Mouse (Mus musculus) midbrain, embryonic 12.5 days (tissue): ENCODE results near the gene Atg14. TPM values are rescaled to one million over a fixed set of nuclear protein-coding genes. Genes with fewer than 3 reads are reported as not detected.

Experiments
- ATAC-seq: fragments of 200-750 bp; cut with Nextera tagmentation; 2 replicates; pipeline ENCODE4 v1.8.0; 2017; ENCODE audit warnings: low read depth, moderate TSS enrichment, moderate library complexity; ENCODE audit not compliant: low FRiP score
- H3K27ac ChIP-seq: fragments of 300-500 bp; sonication (generic); replicated peaks from 2 replicates; pipeline ENCODE4 v1.5.1; 2016; ENCODE audit warnings: mild to moderate bottlenecking
- H3K27me3 ChIP-seq: fragments of 300-500 bp; sonication (generic); 2 replicates; pipeline ENCODE4 v1.6.1; 2016; ENCODE audit warnings: mild to moderate bottlenecking
- H3K36me3 ChIP-seq: fragments of 300-500 bp; sonication (generic); 2 replicates; pipeline ENCODE4 v1.6.1; 2016
- H3K4me1 ChIP-seq: fragments of 300-500 bp; sonication (generic); 2 replicates; pipeline ENCODE4 v1.6.1; 2016
- H3K4me2 ChIP-seq: fragments of 300-500 bp; sonication (generic); replicated peaks from 2 replicates; pipeline ENCODE4 v1.6.1; 2016; ENCODE audit warnings: mild to moderate bottlenecking, moderate library complexity
- H3K4me3 ChIP-seq: fragments of 300-500 bp; sonication (generic); 2 replicates; pipeline ENCODE4 v1.5.1; 2016; ENCODE audit warnings: mild to moderate bottlenecking
- H3K9ac ChIP-seq: fragments of 300-500 bp; sonication (generic); replicated peaks from 2 replicates; pipeline ENCODE4 v1.6.1; 2016; ENCODE audit warnings: mild to moderate bottlenecking, moderate library complexity
- H3K9me3 ChIP-seq: fragments of 300-500 bp; sonication (generic); 2 replicates; pipeline ENCODE4 v1.6.1; 2016; ENCODE audit warnings: mild to moderate bottlenecking
- WGBS: fragments of 180-500 bp; shearing (Covaris S2); methylation state at CpG from one replicate; pipeline ENCODE4 v1.1.7; 2016; 5-methylcytosine and 5-hydroxymethylcytosine counted together
- polyA plus RNA-seq: library from polyadenylated mRNA; unstranded; fragments of >200 nt; fragmentation: Nextera tagmentation; extraction: Ambion mirVana; gene quantifications from 2 replicates; pipeline ENCODE4 v1.2.1, GENCODE M21; 2016

The Atg14 gene
- polyA plus RNA-seq, 1 experiment from 2014 or later: 22.7 TPM

DNA sequence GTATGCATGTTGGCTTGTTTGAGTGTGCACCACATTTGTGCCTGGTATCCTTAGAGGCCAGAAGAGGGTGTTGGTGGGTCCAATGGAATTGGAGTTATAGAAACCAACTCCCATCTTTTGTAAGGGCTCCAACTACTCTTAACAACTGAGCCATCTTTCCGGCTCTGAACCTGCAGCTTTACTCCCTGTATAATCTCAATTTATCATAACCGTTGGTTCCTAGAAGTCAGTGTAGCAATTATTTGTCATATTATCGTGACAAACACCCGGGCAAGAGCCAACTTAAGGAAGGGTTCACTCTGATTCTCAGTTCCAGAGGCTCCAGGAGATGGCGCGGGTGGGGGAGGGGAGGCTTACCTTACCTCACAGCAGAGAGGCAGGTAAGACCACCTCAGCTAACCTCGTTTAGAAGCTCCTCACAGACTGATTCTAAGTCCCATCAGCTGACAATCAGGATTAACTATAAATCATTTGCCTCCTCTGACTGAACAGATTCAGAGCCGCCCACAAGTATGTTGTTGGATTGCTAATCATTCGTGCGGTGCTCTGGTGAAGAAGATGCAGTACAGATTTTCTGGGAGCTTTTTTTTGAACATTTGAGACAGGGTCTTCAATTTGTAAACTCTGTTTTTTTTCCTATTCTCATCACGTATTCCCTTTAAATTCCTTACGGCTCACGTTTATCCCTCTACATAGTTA, 49.5 kb downstream of the Atg14 start:
- ATAC-seq: no peak
- 85% methylated on average over 13 of the region's 13 CpGs for WGBS

DNA sequence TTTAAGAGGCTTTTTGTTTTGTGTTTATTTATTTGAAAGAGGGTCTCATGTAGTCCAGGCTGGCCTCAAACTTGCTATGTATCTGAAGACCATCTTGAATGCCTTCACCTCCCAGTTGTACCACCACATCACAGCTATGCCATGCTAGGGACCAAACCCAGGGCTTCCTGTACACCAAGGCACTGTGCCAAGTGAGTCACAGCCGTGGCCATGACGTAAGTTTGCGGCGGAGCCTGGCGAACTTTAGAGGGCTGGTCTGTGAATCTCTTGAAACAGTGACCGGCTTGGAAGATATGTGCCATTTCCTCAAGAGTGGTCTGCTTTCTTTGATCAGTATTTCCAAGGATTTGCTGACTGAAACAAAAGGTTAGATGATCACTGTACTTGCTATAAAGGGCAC, 51.8 kb downstream of the Atg14 start:
- no peak overlapping the region for H3K9ac ChIP-seq
- H3K9me3 ChIP-seq: no peaks in the 10 kb centered on the region
- no peak overlapping the region for H3K4me2 ChIP-seq
- H3K4me1 ChIP-seq: no peaks in the 10 kb centered on the region
- H3K27ac ChIP-seq: no peak overlapping the region
- 92% methylated on average over 6 of the region's 6 CpGs for WGBS
- no peak overlapping the region for H3K4me3 ChIP-seq
- ATAC-seq: no peak
- no peaks in the 10 kb centered on the region for H3K36me3 ChIP-seq
- H3K27me3 ChIP-seq: no peaks in the 10 kb centered on the region

More for the DNA sequence above, 49.5 kb downstream of the Atg14 start:
- Histone ChIP-seq H3K27ac (no peak overlapping the region), H3K9ac (no peak overlapping the region), H3K4me1 (no peaks in the 10 kb centered on the region), H3K9me3 (no peaks in the 10 kb centered on the region), H3K4me3 (no peak overlapping the region), H3K4me2 (no peak overlapping the region), H3K36me3 (no peaks in the 10 kb centered on the region), H3K27me3 (no peaks in the 10 kb centered on the region)

DNA sequence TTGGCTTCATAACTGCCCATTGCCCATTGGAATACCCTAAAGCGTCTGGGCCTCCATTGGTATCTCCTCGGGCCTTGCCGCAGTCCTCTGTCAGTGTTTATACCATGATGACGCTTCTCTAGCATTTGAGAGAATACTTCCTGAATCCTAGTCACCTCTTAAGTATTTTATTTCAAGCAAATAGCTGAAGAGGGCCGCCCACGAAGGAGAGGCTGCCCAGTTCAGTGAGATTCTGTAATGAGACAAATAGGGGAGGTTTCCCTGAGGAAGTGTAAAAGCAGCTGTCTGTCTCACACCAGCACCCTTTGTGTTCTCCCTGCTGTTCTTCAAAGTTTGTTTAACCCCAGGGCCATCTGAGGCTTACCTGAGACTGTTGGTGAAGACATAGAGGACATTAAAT, 53.7 kb downstream of the Atg14 start:
- Histone ChIP-seq H3K27ac (no peak overlapping the region), H3K27me3 (no peaks in the 10 kb centered on the region), H3K9ac (no peak overlapping the region), H3K9me3 (no peaks in the 10 kb centered on the region), H3K4me1 (no peaks in the 10 kb centered on the region), H3K36me3 (no peaks in the 10 kb centered on the region), H3K4me3 (no peak overlapping the region), H3K4me2 (no peak overlapping the region)
- 92% methylated on average over 6 of the region's 6 CpGs for WGBS
- ATAC-seq: no peak

DNA sequence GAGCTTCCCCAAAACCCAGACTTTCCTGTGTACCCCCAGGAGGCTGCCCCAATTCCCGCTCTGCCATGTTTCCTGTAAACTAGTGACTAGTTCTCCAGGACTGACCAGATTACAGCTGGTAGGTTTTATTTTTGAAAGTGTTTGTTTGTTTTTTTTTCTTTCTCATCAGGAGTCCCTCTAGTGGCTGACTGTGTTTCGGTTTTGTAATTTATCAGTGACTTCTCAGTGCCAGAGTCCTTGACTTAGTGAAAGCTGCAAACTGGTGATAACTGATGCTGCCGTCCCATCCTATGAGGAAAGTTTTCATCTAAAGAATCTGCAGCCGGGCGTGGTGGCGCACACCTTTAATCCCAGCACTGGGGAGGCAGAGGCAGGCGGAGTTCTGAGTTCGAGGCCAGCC, 54.8 kb downstream of the Atg14 start:
- Histone ChIP-seq H3K4me2 (no peak overlapping the region), H3K4me3 (no peak overlapping the region), H3K27ac (no peak overlapping the region), H3K27me3 (no peaks in the 10 kb centered on the region), H3K9me3 (no peaks in the 10 kb centered on the region), H3K36me3 (no peaks in the 10 kb centered on the region), H3K4me1 (no peaks in the 10 kb centered on the region), H3K9ac (no peak overlapping the region)
- 91% methylated on average over 8 of the region's 8 CpGs for WGBS
- ATAC-seq: no peak

DNA sequence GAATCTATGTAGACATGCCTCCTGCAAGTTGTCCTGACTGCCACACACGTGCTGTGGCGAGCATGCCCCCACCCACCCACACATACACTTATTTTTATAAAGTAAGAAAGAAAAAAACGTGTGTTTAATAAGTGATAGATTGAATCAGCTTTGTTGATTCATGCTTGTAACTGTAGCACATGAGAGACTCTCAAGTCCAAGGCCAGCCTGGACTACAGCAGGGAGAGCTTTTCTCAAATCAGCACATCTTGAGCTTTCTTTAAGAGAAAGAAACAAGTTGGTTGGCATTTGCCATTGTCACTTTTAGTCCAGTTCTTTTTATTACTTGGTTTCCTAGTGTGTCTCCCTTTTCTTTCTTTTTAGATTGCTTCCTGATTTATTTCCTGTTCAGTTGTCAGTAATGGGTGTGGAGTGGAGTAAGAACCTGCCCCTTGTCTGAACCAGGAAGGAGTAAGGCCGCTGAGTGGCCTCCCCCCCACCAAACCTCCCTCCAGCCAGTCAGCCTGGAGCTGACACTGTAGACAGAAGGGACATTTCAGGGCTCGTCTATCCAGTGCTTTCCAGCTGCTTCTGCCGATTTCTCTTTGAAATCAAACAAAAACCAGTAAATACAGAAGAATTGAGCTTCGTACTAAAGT, 55.5 kb downstream of the Atg14 start:
- no peaks in the 10 kb centered on the region for H3K4me1 ChIP-seq
- no peak overlapping the region for H3K9ac ChIP-seq
- H3K36me3 ChIP-seq: no peaks in the 10 kb centered on the region
- no peak overlapping the region for H3K4me3 ChIP-seq
- no peak overlapping the region for H3K4me2 ChIP-seq
- H3K27me3 ChIP-seq: no peaks in the 10 kb centered on the region
- ATAC-seq: no peak
- 76% methylated on average over 7 of the region's 7 CpGs for WGBS
- H3K27ac ChIP-seq: no peak overlapping the region
- no peaks in the 10 kb centered on the region for H3K9me3 ChIP-seq

DNA sequence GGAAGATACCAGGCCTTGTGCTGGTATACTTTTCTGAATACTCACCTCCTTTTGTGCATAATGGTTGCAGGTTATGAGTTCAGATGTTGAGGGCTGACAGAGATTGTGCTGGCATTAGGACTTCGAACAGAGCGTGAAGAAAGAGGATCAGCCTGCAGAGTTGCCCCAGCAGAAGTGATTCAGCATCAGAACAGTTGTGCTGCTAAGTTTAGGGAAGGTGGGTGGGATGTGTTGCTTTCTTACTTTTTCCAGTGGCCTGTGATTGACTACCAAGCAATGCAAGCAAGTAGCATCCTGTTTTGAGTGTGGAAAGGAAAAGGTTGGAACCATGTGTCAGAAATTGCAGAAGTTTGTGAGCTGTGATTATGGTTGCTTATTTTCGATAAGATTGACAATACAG, 56.8 kb downstream of the Atg14 start:
- no peaks in the 10 kb centered on the region for H3K36me3 ChIP-seq
- no peak overlapping the region for H3K9ac ChIP-seq
- H3K27me3 ChIP-seq: no peaks in the 10 kb centered on the region
- ATAC-seq: no peak
- no peak overlapping the region for H3K27ac ChIP-seq
- no peak overlapping the region for H3K4me2 ChIP-seq
- WGBS: 88% methylated on average over 3 of the region's 3 CpGs
- no peaks in the 10 kb centered on the region for H3K9me3 ChIP-seq
- H3K4me1 ChIP-seq: no peaks in the 10 kb centered on the region
- H3K4me3 ChIP-seq: no peak overlapping the region

DNA sequence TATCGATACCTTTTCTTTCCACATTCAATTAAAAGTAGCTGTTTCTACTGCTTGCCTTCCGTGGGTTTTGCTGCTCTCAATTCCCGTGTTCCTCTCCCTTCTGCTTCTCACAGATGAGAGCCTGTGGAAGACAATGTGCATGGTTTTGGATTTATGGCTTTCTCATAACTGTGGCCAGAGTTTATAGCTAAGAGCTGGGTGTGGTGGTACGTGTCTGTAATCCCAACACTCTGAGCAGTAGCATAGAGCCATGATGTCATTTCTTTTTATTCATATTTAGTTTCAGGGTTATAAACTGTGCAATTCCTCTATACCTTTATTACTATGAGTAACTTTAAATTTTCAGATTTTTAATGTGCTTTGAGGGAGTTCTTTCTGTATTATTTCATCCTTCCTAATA, 60.2 kb downstream of the Atg14 start:
- H3K27ac ChIP-seq: no peak overlapping the region
- no peak overlapping the region for H3K9ac ChIP-seq
- H3K4me1 ChIP-seq: no peaks in the 10 kb centered on the region
- H3K36me3 ChIP-seq: no peaks in the 10 kb centered on the region
- H3K9me3 ChIP-seq: no peaks in the 10 kb centered on the region
- WGBS: 94% methylated on average over 4 of the region's 4 CpGs
- no peaks in the 10 kb centered on the region for H3K27me3 ChIP-seq
- H3K4me2 ChIP-seq: no peak overlapping the region
- no peak overlapping the region for H3K4me3 ChIP-seq
- ATAC-seq: no peak

DNA sequence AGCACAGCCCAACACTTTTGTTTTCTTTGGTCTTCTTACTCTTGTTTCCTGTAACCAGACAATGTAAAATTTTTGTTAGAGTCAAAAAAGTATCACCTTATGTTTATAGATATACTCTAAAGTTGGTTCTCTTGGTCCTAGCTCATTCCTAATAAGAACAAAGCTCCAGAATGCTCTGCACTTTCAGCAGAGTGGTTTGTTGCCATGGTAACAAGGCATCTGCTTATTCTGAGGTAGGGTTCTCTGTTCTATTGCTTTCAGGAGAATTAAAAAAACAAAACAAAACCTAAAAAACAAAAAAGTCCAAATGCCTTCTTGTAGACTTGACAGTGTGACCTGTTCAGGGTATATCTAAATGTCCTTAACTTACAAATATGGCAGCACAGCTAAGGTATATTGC, 62.4 kb downstream of the Atg14 start:
- Histone ChIP-seq H3K36me3 (no peaks in the 10 kb centered on the region; the same call in 1 of the 2 replicates), H3K27me3 (no peaks in the 10 kb centered on the region), H3K27ac (no peak overlapping the region), H3K4me3 (no peak overlapping the region), H3K9ac (no peak overlapping the region), H3K9me3 (no peaks in the 10 kb centered on the region), H3K4me2 (no peak overlapping the region), H3K4me1 (no peaks in the 10 kb centered on the region)
- no peak for ATAC-seq

DNA sequence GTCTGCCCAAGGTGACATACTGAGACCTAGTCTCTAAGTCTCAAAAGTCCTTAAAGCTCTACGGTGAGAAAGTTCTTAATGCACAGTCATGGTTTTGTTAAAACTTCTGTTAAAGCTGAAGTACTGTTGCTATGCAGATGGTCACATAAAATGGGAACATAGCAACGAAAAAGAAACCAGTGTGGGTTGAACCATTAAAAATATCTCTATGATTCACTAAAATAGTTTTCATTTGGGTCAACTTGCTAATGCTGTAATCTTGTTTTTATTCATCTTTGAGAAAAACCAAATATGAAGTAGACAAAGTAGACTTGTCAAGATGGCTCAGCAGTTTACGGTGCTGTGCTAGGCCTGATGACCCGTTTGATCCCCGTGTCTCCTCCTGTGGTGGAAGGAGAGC, 63.8 kb downstream of the Atg14 start:
- no peaks in the 10 kb centered on the region for H3K4me1 ChIP-seq
- no peak overlapping the region for H3K9ac ChIP-seq
- H3K4me2 ChIP-seq: no peak overlapping the region
- no peak overlapping the region for H3K4me3 ChIP-seq
- H3K36me3 ChIP-seq: no peaks in the 10 kb centered on the region; the same call in 1 of the 2 replicates
- no peaks in the 10 kb centered on the region for H3K9me3 ChIP-seq
- no peak overlapping the region for H3K27ac ChIP-seq
- 94% methylated on average over 5 of the region's 5 CpGs for WGBS
- ATAC-seq: no peak
- H3K27me3 ChIP-seq: no peaks in the 10 kb centered on the region

DNA sequence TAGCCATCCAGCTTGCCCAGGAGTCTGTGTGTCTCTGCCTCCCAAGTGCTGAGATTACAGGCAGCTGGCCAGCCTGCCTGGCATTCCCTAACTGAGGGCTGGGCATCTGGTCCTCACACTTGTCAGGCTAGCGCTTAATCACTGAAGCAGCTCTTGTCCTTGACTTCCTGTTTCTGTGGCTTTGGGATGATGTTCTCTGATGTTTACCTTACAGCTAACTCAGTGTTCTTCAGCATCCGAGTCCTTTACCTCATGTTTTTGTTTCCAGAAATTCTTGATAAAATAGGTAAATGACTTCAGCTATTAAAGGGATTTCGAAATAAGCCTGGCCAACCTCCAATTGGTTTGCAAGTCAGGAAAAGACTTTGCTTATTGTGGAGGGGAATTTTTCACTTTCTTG, 66.4 kb downstream of the Atg14 start:
- H3K4me2 ChIP-seq: no peak overlapping the region
- no peak overlapping the region for H3K4me3 ChIP-seq
- no peaks in the 10 kb centered on the region for H3K9me3 ChIP-seq
- no peaks in the 10 kb centered on the region; the same call in 1 of the 2 replicates for H3K36me3 ChIP-seq
- no peak for ATAC-seq
- 96% methylated on average over 3 of the region's 3 CpGs for WGBS
- H3K4me1 ChIP-seq: no peaks in the 10 kb centered on the region
- H3K27me3 ChIP-seq: no peaks in the 10 kb centered on the region
- no peak overlapping the region for H3K27ac ChIP-seq
- no peak overlapping the region for H3K9ac ChIP-seq

DNA sequence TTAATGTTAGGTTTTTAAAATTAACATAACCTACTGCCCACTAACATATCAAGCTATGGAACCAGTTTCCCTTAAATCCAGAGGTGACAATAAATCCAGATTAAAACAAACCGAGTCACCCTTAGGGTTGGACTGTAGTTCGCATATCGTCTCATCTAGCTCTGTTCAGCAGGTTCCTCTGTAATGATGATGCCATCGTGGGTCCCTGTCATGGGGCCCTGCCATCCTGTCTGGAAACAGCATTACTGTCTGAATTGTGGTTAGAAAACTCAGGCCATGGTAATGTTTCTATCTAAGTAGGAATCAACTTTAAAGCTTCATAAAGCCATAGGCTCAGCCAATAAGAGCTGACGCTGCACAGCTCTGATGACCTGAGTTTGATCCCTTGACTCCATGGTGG, 71.8 kb downstream of the Atg14 start:
- 68% methylated on average over 5 of the region's 5 CpGs for WGBS
- no peak for ATAC-seq
- no peak overlapping the region for H3K4me3 ChIP-seq
- no peaks in the 10 kb centered on the region for H3K27me3 ChIP-seq
- H3K36me3 ChIP-seq: no peaks in the 10 kb centered on the region
- no peak overlapping the region for H3K27ac ChIP-seq
- no peaks in the 10 kb centered on the region for H3K9me3 ChIP-seq
- no peak overlapping the region for H3K4me2 ChIP-seq
- H3K9ac ChIP-seq: no peak overlapping the region
- H3K4me1 ChIP-seq: no peaks in the 10 kb centered on the region

DNA sequence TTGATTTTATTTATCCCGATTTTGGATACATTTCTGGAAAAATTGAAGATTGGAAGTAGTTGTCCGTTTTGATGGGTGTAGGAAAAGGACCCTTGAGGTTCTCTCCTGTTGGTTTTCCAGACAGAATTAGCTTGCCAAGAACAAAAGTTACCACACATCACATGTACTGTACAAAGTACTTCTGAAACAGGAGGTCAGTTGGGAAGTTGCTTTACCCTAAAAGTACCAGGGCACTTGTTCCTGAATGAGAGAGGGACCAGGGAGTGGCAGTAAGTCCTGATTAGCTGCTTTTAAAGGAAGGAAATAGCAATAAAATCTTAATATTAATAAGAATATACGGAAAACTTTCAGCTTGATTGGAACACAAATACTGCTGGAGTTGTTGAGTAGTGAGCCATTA, 73.3 kb downstream of the Atg14 start:
- ATAC-seq: no peak
- no peaks in the 10 kb centered on the region for H3K4me1 ChIP-seq
- no peaks in the 10 kb centered on the region for H3K27me3 ChIP-seq
- H3K9ac ChIP-seq: no peak overlapping the region
- WGBS: 85% methylated on average over 3 of the region's 3 CpGs
- no peak overlapping the region for H3K27ac ChIP-seq
- H3K4me2 ChIP-seq: no peak overlapping the region
- no peak overlapping the region for H3K4me3 ChIP-seq
- no peaks in the 10 kb centered on the region for H3K9me3 ChIP-seq
- H3K36me3 ChIP-seq: no peaks in the 10 kb centered on the region

DNA sequence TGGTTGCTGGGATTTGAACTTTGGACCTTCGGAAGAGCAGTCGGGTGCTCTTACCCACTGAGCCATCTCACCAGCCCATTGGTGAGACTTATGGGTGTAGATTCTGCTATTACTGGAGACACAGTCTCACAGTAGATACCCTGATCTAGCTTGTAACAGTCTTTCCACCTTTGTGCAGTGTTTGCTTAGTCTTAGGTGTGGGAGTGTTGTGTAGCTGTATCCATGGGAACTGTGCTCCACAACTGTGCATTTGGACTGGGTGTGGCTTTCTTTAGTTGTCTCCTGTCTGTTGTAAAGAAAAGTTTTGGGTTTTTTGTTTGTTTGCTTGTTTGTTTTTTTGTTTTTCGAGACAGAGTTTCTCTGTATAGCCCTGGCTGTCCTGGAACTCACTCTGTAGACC, 74.5 kb downstream of the Atg14 start:
- Histone ChIP-seq H3K4me2 (no peak overlapping the region), H3K27me3 (no peaks in the 10 kb centered on the region), H3K4me3 (no peak overlapping the region), H3K4me1 (no peaks in the 10 kb centered on the region), H3K9ac (no peak overlapping the region), H3K27ac (no peak overlapping the region), H3K36me3 (no peaks in the 10 kb centered on the region), H3K9me3 (no peaks in the 10 kb centered on the region)
- WGBS: 91% methylated on average over 3 of the region's 3 CpGs
- no peak for ATAC-seq
